Mouse (Mus musculus) urinary bladder, adult 2 months (tissue): ENCODE measurements around the gene Pmp22. TPM values are rescaled to one million over a fixed set of nuclear protein-coding genes. Genes with fewer than 3 reads are reported as not detected.

ENCODE experiments used
- DNase-seq: peaks from one replicate; pipeline ENCODE4 v3.0.0; 2022; ENCODE audit warnings: low spot score
- polyA plus RNA-seq: library from polyadenylated mRNA; depleted of rRNA; stranded (reverse); fragments of >200 nt; gene quantifications from 2 replicates; pipeline ENCODE4 v1.2.3, GENCODE M21; 2012

The Pmp22 gene
- polyA plus RNA-seq, 1 experiment, result 57.0 TPM

DNA sequence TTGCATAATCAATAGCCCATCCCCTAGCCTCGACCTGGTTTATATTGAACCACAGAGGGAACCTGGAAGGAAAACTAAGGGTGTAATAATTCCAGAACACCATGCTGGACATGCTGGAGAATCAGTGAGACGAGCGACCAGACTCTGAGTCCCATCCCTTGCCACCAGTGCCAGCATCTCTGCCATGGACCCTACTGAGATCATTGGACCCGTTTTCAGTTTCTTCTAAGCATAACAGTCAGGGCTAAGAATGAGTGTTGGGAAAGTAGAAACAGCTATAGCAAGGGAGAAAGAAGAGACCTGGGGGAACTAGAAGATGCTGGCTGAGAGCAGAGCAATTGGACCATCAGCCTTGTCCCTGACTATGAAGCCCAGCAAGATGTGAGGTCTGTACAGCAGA, 1.3 kb upstream of the Pmp22 start:
- DNase-seq, result no peak

DNA sequence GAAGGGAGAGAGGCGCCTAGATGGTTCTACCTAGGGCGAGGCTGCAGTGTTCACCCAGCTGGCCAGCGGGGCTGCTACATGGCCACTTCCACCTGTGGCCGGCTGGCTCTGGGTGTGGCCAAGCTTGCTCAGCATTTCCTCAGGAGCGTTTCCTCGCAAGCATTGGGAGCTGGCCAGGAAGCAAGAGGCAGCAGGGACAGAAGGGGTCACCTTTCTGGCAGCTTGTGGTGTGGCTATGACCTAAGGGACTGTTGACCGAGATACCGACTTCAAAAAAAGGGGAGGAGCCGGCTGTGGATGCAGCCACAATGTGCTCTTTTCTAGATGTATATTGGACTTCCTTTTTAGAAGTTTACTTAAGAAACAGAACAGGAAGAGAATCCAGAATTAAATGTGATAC, 593 bp downstream of the Pmp22 start:
- no peak for DNase-seq

DNA sequence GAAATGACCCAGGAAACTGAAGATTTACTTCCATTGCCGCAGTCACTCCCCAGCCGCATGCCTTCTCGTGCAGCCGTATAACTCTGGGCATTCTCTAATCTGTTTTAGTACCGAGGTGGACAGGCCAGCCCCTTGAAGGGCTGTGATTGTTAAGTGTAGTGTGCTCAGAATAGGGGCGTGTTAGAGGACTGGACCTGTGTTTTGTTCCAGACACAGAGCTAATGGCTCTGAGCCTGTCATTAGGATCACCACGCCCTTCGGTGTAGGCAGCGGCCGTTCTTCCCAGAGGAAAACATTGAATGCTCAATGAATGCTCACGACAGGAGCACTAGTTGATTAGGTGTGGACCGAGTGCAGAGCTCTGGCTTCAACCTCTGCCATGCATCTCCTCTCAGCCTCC, 1.1 kb downstream of the Pmp22 start:
- DNase-seq, result no peak

DNA sequence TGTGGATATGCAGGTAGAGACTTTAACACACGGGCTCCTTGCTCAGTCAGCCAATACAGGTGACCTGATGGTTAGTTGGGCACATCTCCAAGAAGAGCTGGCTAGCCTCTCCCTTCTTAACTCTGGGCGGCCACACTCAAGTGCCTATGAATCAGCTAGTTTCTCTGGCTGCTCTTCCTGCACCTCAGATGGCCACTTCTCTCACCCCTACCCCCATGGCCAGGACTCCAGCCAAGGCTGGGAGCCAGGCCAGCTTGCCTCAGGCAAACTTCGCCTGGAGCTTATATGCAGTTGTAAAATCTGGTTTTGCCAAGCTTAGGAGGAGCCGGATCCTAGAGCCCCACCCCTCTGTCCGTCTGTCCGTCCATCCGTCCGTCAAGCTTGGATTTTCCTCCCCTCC, 1.7 kb downstream of the Pmp22 start:
- peak; percentile 48 for DNase-seq

DNA sequence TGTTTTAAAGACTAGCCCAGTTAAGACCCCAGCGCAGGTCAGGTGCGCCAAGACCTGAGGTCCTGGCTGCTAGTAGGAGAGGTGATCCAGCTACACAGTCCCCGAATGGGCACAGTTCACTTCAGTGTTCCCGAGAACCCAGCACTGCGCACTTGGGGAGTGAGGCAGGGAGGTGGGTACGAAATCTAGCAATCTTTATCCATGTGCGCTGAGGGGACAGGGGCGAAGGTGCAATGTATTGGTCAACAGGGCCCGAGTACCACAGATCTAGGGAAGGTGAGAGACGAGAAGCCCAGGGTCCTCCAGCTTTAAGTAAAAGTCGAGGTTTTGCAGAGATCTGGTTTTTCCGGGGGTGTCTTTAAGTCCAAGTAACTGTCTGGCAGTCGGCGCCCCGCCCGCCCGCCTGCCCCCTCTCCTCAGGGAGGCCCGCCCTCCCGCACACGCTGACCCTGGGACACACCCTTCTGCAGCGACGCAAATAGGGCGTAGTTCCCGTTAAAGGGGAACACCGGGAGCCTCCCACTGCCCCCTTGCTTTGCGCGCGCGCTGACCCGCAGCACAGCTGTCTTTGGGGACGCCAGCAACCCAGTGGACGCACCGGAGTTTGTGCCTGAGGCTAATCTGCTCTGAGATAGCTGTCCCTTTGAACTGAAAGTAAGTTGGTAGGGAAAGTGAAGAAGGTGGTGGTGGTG, 2.4 kb downstream of the Pmp22 start:
- peak; percentile 42 for DNase-seq

DNA sequence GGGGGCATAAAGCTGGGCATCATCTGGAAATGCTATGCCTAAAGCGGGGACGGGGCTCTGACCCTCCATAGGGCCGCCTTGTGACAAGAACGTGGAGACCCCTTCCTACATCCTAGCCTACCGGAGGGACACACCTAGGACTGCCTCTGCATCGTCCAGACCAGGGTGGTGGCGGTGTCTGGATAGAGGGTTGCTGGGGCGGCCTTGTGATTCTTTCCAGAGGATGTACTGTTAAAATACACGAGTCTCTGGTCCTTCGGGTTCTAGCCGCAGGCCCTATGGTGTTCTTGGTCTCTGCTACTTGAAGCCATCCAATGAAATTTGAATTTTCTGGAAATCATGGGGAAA, 2.9 kb downstream of the Pmp22 start:
- no peak for DNase-seq

DNA sequence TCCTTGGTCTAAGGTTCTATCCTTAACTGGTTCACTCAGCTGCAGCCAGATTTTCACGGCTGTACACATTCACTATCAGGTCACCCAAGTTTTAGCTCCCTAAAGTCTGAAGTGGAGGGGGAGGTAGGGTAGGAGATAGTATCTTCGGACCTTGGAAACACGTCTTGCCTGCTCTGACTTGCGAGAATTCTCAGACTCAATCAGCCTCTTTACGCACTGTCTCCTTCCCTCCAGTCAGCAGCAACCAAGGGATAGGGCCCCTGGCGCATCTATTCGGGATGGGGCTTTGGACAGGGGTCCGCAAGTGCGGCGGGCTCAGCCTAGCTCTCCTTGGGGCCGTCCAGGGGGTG, 3.3 kb downstream of the Pmp22 start:
- no peak for DNase-seq

DNA sequence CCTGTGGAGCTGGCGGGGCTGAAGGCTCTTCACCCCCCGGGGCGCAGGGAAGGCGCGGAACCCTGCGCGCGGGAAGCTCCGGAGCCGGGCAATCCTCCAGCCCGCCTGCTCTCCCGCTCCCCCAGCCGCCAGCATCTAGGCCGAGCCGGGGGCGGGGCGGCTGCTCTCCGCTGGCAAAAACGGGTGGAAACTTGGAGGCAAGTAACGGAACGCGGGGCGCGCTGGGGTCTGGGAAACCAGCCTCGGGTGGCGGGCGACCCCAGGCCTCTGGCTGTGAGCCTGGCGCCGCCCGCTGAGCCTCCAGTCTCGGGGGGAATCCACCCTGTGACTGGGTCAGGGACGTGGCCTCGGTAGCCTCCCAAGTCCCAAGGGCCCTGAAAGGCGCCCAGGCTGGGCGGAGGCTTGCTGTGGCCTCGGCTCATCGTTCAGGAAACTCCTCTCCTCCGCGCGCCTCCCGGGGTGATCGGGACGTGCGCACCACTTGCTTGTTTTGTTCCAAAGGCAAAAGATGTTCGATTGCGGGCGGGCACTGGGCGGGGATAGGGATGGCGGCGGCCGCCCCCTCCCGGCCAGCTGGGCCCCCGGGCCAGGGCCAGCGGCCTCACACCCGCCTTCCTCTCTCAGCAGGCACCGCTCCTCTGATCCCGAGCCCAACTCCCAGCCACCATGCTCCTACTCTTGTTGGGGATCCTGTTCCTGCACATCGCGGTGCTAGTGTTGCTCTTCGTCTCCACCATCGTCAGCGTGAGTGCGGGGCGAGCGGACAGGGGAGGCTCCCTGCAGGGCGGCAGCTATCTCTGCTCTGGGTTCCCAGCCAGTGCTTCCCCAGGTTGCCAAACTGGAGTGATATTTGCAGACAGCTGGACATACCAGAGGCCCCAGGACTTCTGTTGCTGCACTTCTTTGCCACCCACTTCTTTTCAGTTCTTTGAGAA, 4.0 kb downstream of the Pmp22 start:
- peak; percentile 57 for DNase-seq

DNA sequence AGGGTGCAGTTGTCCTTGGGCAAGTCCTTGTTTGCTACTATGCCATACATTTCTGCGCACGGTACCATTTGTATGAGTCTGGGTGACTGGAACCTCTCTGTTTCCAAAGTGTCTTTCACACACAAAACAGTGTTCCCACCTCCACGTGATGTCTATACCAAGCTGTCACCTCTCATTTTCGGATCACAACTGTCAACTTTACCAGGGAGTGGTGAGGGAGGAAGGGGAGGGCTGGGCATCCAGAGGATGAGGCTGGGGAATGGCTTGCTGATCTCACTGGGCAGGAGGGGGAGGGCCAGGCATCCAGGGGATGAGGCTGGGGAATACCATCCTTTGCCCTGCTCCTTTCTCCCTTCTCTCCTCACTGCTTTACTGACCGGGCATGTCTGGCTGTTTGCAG, 5.2 kb downstream of the Pmp22 start:
- DNase-seq, result no peak

DNA sequence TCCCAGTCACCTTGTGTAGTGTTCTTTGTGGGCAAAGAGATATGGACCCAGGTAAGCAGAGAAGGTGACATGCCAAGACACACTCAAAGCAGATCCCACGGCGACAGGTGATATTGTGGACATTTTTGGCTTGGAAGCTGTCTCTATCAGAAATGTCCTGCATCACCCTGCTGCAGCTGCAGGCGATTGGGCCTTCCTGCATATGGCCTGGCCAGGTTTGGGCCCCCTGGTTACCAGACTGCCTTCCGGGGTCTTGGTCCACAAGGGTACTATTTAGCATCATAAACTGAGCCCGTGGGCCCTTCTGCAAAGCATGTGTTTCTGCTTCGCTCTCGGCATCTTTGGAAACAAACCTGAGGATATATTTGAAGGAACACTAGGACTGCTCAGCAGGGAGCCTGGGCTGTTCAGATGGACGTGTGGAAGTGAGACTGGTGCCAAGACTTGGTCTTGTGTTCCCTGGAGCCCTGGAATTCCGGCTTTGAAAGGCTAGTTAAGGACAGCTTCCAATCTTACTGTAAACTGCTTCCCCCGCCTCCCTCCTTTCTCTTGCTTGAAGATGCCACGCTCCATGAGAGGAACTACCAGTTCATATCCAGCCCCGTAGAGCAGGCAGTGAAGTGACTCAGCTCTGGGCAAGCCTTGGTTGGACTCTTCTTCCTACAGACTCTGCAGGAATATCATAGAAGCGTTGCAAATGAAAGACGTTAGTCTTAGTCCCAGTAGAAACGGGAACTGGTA, 6.1 kb downstream of the Pmp22 start:
- DNase-seq, result no peak

DNA sequence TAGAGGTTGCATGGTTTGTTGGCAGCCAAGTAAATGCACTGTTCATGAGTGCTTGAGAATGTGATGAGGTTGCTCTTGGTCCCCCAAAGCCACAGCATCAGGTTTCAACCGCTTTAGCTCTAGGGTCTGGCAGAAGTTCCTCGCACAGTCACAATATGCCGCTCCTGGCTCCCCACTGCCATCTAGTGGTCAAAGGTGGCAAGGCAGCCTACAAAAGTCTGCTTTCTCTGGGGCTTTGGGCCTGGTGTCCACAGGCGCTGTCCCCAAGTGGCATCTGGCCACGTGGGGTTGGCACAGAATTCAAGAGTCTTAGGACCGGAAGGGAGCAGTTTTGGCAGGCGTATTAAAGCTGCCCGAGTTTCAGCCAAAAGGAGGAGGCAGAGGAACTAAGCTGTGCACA, 6.8 kb downstream of the Pmp22 start:
- DNase-seq, result peak; percentile 85

DNA sequence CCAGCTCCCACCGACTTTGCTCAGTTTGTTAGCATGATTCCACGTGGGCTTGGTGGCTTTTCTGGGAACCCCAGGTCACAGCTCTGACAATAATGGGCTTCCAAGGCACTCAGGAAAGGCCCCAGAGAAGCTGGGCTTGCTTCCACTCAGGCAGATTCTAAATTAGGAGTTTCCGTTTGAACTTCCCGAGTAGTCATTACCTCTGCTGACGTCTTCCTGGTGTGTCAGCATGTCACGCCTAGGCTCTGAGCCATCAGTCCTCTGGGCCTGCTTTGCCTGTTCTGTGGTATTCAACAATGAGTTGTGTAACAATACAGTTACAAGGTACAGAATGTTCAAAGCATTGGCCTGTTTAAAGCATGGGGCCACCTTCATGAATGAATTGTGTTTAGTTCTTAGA, 7.4 kb downstream of the Pmp22 start:
- DNase-seq, result no peak

DNA sequence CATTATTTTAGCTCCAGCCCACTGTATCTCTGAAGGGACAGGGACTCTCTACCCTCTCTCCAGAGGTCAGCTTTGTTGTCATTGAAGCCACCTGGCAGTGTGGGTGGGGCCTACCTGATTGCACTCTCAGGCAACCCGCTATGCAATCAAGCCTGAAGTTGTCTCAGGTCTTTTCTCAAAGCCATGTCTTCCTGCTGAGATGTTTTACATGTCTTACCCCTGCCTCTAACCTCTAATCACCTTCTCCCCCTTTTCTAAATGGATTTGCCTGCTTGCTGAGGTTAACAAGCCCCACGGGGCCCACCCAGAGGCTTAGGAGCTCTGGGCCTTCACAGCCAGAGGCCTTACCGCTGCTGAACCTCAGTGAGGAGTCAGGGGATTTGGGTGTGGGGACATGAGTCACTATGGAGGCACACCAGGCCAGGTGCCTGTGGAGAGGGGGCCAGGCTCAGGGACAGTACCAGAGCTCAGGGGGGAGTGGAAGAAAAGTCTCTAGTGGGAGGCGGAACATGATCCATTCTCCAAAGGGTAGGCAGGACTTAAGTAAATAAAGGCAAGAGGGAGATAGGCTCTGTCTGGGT, 8.1 kb downstream of the Pmp22 start:
- DNase-seq, result no peak

DNA sequence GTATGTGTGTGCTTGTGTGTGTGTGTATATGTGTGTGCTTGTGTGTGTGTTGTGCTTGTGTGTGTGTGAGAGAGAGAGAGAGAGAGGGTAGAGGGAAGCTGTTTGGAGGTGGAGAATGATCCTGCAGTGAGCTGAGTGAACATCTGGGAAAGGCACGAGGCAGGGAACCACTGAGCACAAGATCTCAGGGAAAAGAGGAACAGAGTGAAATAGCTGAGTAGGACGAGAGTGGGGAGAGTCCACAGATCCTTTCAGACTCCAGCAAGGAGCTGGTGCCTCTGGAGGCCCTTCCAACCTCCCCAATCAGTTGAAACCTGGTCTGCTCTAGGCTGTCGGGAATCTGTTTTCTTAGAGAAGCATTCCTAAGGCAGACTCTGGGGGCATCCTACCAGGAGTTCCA, 10.0 kb downstream of the Pmp22 start:
- DNase-seq, result no peak

DNA sequence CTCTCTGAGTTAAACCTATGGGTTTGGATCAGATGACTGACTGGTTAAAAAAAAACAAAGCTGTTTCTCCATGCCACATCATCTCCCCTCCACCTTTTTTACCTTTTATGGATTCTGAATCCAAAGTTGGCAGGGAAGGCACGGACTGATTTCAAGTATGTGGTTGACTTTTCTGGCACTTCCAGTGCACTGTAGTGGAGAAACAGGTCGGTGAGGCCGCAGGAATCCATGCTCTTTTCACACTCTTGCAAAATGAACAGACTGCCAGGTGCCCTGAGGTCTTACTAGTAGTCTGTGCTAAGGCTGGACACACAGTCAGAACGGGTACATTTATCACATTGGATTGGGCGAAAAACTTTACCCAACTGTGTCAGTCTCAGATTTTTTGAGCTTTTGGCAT, 13.5 kb downstream of the Pmp22 start:
- DNase-seq, result no peak

DNA sequence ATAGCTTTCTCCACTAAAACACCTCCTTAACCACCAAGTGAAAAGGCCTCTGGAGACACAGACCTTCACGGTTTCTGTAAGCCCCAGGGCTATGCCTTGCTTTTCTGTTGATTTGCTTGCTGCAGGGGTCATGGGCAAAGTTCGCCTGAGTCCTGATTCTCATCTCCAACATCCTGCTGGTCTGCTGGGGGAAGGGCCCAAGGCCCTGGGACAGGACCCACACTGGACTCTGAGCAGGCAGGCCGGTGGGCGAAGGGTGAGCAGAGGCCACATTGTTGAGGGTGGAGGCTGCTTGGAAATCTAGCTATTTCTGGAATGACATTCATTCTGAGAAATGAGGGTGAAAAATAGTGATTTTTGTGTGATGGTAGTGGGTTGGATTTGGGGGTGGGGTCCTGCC, 14.0 kb downstream of the Pmp22 start:
- DNase-seq, result no peak

DNA sequence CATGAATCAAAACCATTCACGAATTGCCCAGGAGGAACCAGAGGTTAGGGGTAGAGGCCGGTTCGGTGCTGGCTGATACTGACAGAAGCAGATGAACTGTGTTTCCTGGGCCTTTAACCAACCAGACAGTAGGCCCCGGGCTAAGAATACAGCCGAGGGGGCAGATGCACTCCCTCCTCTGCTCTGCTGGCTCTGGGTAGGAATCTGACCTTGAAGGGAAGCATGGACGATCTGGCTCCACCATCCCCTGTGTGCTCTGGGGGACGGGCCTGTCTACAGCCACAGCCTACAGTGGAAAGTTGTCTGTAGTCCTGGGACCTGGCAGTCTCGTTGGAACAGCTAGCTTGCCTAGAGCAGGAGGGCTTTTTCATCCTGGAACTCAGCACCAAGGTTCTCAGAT, 14.7 kb downstream of the Pmp22 start:
- DNase-seq, result no peak

DNA sequence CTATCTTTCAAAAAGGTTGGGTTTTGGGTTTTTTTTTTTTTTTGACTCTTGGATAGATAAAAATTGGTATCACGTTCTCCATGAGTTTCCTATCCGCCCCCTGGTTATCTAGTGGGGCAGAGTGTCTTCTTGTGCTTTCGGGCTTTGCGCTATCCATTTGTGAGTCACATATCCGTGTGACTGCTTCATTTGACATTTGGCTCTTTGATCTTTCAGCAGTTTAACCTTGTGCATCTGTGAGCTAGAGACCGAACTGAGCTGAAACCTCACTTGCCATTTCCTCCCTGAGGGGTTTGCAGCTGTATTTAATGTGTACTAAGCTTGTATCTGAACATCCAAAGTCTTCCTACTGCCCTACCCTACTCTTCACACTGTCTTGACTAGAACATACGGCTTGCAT, 17.8 kb downstream of the Pmp22 start:
- DNase-seq, result no peak

DNA sequence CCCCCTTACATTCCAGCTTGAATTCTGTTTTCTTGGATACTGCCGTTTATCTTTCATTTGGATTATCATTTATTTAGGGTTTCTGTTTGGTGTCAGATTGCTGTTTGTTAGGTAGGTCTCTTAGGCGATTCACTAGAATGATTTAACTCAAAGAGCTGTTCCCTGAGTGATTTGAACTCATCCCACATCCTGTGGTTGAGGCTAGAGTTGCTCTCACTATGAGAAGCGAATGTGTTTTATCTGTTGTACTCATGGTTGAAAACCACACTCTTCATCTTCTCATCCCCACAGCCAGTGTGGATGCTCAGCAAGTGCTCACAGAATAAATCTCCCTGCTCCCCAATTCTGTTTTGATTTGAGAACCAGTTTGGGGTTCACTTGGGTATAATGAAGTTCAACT, 19.5 kb downstream of the Pmp22 start:
- DNase-seq, result no peak

DNA sequence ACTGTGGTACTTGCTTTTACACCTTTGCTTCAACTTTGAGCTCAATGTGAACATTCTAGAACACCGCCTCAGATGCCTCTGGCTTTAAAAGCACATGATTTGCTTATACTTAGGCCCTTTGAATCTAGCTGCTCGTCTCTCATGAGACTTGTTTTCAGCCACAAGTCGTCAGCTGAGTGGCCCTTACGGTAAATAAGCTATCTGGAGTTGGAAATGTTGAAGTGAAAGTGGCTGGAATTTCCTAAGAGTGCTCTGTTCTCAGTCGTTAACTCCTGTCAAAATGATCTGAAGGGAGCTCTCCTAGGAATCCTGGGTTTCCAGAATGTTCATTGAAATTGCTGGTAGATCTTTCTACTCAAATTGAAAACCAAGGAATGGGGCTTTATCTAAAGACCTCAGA, 23.1 kb downstream of the Pmp22 start:
- DNase-seq, result no peak

DNA sequence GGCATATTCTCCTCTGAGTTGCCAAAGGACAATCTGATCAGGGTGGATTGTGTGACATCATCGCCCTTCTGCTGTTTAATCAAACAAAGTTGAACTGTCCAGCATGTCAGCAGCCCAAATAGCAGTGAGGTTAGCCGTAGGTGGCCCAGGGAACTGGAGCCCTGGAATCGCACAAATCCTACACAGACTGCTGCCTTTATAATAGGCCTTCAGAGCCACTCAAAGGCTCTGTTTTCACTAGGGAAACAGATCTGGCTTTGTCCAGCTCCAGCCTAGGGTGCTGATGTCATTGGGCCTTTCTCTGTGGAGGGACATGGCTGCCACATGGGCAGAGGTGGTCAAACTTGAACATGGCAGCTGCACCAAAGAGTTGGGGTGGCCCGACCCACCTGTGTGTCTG, 28.3 kb downstream of the Pmp22 start:
- DNase-seq, result peak; percentile 11

DNA sequence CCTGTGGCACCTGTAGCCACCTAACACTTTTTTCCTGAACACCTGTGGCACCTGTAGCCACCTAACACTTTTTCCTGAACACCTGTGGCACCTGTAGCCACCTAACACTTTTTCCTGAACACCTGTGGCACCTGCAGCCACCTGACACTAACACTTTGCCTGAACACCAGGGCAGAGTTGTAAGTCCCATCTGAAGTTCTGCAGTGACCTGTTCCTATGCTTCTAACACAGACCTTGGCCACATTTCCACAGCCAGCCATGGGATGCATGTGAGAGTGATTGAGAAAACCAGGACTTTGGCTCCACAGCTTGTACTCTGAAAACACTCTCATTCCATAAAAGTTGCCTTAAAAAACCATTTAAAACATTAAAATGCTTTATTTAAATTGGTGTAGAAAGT, 32.1 kb downstream of the Pmp22 start:
- no peak for DNase-seq

DNA sequence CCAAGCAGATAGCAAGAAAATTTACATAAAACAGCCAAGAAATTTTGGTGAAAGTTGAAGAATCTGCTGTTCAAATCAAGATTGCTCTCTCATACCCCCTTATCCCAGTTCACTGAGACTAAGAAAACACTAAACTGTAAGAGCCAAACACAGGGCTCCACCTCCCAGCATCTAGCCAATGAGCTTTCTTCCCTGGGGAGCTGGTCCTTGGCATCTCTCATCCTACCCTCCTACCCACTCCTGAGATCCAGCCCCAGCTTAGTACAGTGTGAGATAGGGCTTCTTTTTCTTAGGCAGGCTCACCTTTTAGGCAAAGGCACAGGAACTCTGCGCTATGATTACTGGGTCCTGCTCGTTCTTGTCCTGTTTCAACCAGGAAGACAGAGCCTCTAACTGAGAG, 34.0 kb downstream of the Pmp22 start:
- no peak for DNase-seq
